Mouse (Mus musculus): Measurements from ENCODE around the gene Mroh3.

GRCm38 (mm10) chr1:136172696-136173095 lies 39.9 kb downstream of the Mroh3 start:
- TF ChIP-seq EP300 (optimal IDR thresholded peaks at IDR 0.05) (no peak), CTCF (IDR thresholded peaks at IDR 0.05; ENCODE audit: low read depth) (no peak)

All from stomach, postnatal 0 days (tissue).